Mouse (Mus musculus) myocyte (in vitro differentiated cells): ENCODE results near the gene Pgs1. TPM values are rescaled to one million over a fixed set of nuclear protein-coding genes. Genes with fewer than 3 reads are reported as not detected.
A peak's percentile ranks its signal among the peaks of the same experiment; 100 is the strongest.

Experiments
- H3K27me3 ChIP-seq: one replicate; pipeline ENCODE4 v1.6.1; 2011; ENCODE audit not compliant: control insufficient read depth, insufficient read depth, insufficient read length
- H3K36me3 ChIP-seq: one replicate; pipeline ENCODE4 v1.6.1; 2011; ENCODE audit not compliant: control insufficient read depth, insufficient read depth
- H3K4me2 ChIP-seq: one replicate; pipeline ENCODE4 v1.6.1; 2011; ENCODE audit warnings: low read depth, control low read depth
- H3K4me3 ChIP-seq: one replicate; pipeline ENCODE4 v1.5.1; 2011; ENCODE audit warnings: mild to moderate bottlenecking, control low read depth, moderate library complexity
- H3K79me2 ChIP-seq: one replicate; pipeline ENCODE4 v1.6.1; 2011; ENCODE audit not compliant: control insufficient read depth, insufficient read depth
- H3ac ChIP-seq: one replicate; pipeline ENCODE4 v1.6.1; 2011; ENCODE audit not compliant: control insufficient read depth, insufficient read length
- CEBPB ChIP-seq: IDR thresholded peaks from 2 replicates; pipeline ENCODE4 v1.6.1; 2011; ENCODE audit warnings: mild to moderate bottlenecking, moderate library complexity; ENCODE audit not compliant: poor library complexity, insufficient read depth, severe bottlenecking
- E2F4 ChIP-seq: IDR thresholded peaks from one replicate; pipeline ENCODE4 v1.6.1; 2011; ENCODE audit warnings: mild to moderate bottlenecking, control low read depth, moderate library complexity; ENCODE audit not compliant: insufficient read depth
- MAX ChIP-seq: IDR thresholded peaks from one replicate; pipeline ENCODE4 v1.6.1; 2011; ENCODE audit warnings: low read depth, mild to moderate bottlenecking, control low read depth
- MYOD1 ChIP-seq, 3 experiments: IDR thresholded peaks; one replicate each; pipeline ENCODE4 v1.6.1; 2011; ENCODE audit warnings: control low read depth in 2 of 3, low read depth in 2 of 3, mild to moderate bottlenecking in 2 of 3, moderate library complexity in 1 of 3; ENCODE audit not compliant: insufficient read length in 2 of 3, control insufficient read depth in 1 of 3
- MYOG ChIP-seq, 3 experiments: IDR thresholded peaks; one replicate each; pipeline ENCODE4 v1.6.1; 2011; ENCODE audit warnings: control low read depth in 2 of 3, low read depth in 2 of 3, mild to moderate bottlenecking in 2 of 3; ENCODE audit not compliant: insufficient read length in 2 of 3, control insufficient read depth in 1 of 3, insufficient read depth in 1 of 3
- POLR2A ChIP-seq: IDR thresholded peaks from one replicate; pipeline ENCODE4 v1.6.1; 2011; ENCODE audit warnings: low read depth, mild to moderate bottlenecking, control low read depth, moderate library complexity; ENCODE audit not compliant: insufficient read length
- POLR2AphosphoS2 ChIP-seq: IDR thresholded peaks from one replicate; pipeline ENCODE4 v1.6.1; 2011; ENCODE audit warnings: low read depth, control low read depth; ENCODE audit not compliant: insufficient read length
- REST ChIP-seq: IDR thresholded peaks from one replicate; pipeline ENCODE4 v1.6.1; 2011; ENCODE audit warnings: mild to moderate bottlenecking, control low read depth, moderate library complexity; ENCODE audit not compliant: insufficient read depth, insufficient read length
- SRF ChIP-seq: IDR thresholded peaks from one replicate; pipeline ENCODE4 v1.6.1; 2011; ENCODE audit warnings: low read depth; ENCODE audit not compliant: control insufficient read depth, insufficient read length
- TCF12 ChIP-seq: IDR thresholded peaks from one replicate; pipeline ENCODE4 v1.6.1; 2011; ENCODE audit warnings: mild to moderate bottlenecking, control low read depth; ENCODE audit not compliant: poor library complexity, insufficient read depth, severe bottlenecking
- TCF3 ChIP-seq: IDR thresholded peaks from one replicate; pipeline ENCODE4 v1.6.1; 2011; ENCODE audit warnings: low read depth, control low read depth; ENCODE audit not compliant: insufficient read length
- USF1 ChIP-seq: IDR thresholded peaks from one replicate; pipeline ENCODE4 v1.6.1; 2011; ENCODE audit warnings: low read depth, mild to moderate bottlenecking, control low read depth, moderate library complexity
- polyA plus RNA-seq: library from polyadenylated mRNA; unstranded; fragments of >200 nt; fragmentation: generic; extraction: Trizol; gene quantifications from one replicate; pipeline ENCODE4 v1.2.1, GENCODE M21; 2012; ENCODE audit warnings: missing spikeins

The Pgs1 gene
- polyA plus RNA-seq, 1 experiment: 61.6 TPM

- Histone ChIP-seq H3K79me2 (peaks cover 58% of the 10 kb centered on the region), H3K36me3 (peaks cover 25% of the 10 kb centered on the region), H3K4me3 (no peak overlapping the region), H3K27me3 (no peaks in the 10 kb centered on the region), H3ac (no peak overlapping the region), H3K4me2 (no peak overlapping the region)
- TF ChIP-seq MYOG (IDR thresholded peaks at IDR 0.05; ENCODE audit: control insufficient read depth in 1 of 3, insufficient read depth in 1 of 3, insufficient read length in 2 of 3, low read depth in 2 of 3) (peak in 1 of 3 experiments; percentile 75), MYOD1 (IDR thresholded peaks at IDR 0.05; ENCODE audit: control insufficient read depth in 1 of 3, insufficient read length in 2 of 3, low read depth in 2 of 3) (peak in 1 of 3 experiments; percentile 76), TCF3 (no peak)
Observed at GRCm38 (mm10) chr11:118000083-118000482, 14.0 kb downstream of the Pgs1 start.

GRCm38 (mm10) chr11:118000565-118001215 lies 14.6 kb downstream of the Pgs1 start:
- H3K27me3 ChIP-seq: no peaks in the 10 kb centered on the region
- TF ChIP-seq POLR2AphosphoS2: no peak
- no peak for TF ChIP-seq TCF3
- TF ChIP-seq REST: no peak
- H3ac ChIP-seq: no peak overlapping the region
- H3K4me3 ChIP-seq: no peak overlapping the region
- no peak overlapping the region for H3K4me2 ChIP-seq
- peaks cover 30% of the 10 kb centered on the region for H3K36me3 ChIP-seq
- H3K79me2 ChIP-seq: peaks cover 55% of the 10 kb centered on the region

- Histone ChIP-seq H3ac (no peak overlapping the region), H3K27me3 (no peaks in the 10 kb centered on the region), H3K4me2 (peak overlapping the region; percentile 41), H3K79me2 (peaks cover 55% of the 10 kb centered on the region), H3K36me3 (peaks cover 40% of the 10 kb centered on the region), H3K4me3 (no peak overlapping the region)
- TF ChIP-seq CEBPB (no peak), E2F4 (no peak), MYOG (IDR thresholded peaks at IDR 0.05; ENCODE audit: control insufficient read depth in 1 of 3, insufficient read depth in 1 of 3, insufficient read length in 2 of 3, low read depth in 2 of 3) (no peak), USF1 (no peak), MYOD1 (IDR thresholded peaks at IDR 0.05; ENCODE audit: control insufficient read depth in 1 of 3, insufficient read length in 2 of 3, low read depth in 2 of 3) (no peak), POLR2AphosphoS2 (no peak), TCF12 (no peak), MAX (no peak), TCF3 (no peak), SRF (no peak), POLR2A (no peak), REST (no peak)
Observed at GRCm38 (mm10) chr11:118003176-118003575, 17.1 kb downstream of the Pgs1 start.

- peaks cover 55% of the 10 kb centered on the region for H3K79me2 ChIP-seq
- no peak overlapping the region for H3ac ChIP-seq
- H3K27me3 ChIP-seq: no peaks in the 10 kb centered on the region
- H3K4me2 ChIP-seq: peak overlapping the region; percentile 41
- H3K36me3 ChIP-seq: peaks cover 40% of the 10 kb centered on the region
- TF ChIP-seq CEBPB (no peak), USF1 (no peak), POLR2AphosphoS2 (no peak), REST (no peak), SRF (no peak), MYOD1 (IDR thresholded peaks at IDR 0.05; ENCODE audit: control insufficient read depth in 1 of 3, insufficient read length in 2 of 3, low read depth in 2 of 3) (peak in 2 of 3 experiments; percentile 66 to 84), TCF12 (no peak), MAX (no peak), TCF3 (peak; percentile 62), E2F4 (no peak), POLR2A (peak; percentile 22), MYOG (IDR thresholded peaks at IDR 0.05; ENCODE audit: control insufficient read depth in 1 of 3, insufficient read depth in 1 of 3, insufficient read length in 2 of 3, low read depth in 2 of 3) (peak; percentile 50 to 96 (median 82))
- H3K4me3 ChIP-seq: no peak overlapping the region
Observed at GRCm38 (mm10) chr11:118003718-118004117, 17.6 kb downstream of the Pgs1 start.

- TF ChIP-seq TCF12 (no peak), CEBPB (no peak), POLR2A (no peak), SRF (no peak), E2F4 (no peak), MYOG (IDR thresholded peaks at IDR 0.05; ENCODE audit: control insufficient read depth in 1 of 3, insufficient read depth in 1 of 3, insufficient read length in 2 of 3, low read depth in 2 of 3) (peak in 2 of 3 experiments; percentile 31 to 51), USF1 (no peak), MYOD1 (IDR thresholded peaks at IDR 0.05; ENCODE audit: control insufficient read depth in 1 of 3, insufficient read length in 2 of 3, low read depth in 2 of 3) (peak in 1 of 3 experiments; percentile 47), POLR2AphosphoS2 (no peak), REST (no peak), TCF3 (no peak), MAX (no peak)
- Histone ChIP-seq H3ac (no peak overlapping the region), H3K4me3 (no peak overlapping the region), H3K4me2 (peak overlapping the region; percentile 41), H3K36me3 (peaks cover 40% of the 10 kb centered on the region), H3K27me3 (no peaks in the 10 kb centered on the region), H3K79me2 (peaks cover 55% of the 10 kb centered on the region)
Observed at GRCm38 (mm10) chr11:118004217-118004616, 18.1 kb downstream of the Pgs1 start.
